Mouse (Mus musculus) CH12.LX (cell line): ENCODE measurements around the gene Ikzf3.

Experiments
- CTCF ChIP-seq, 2 experiments: IDR thresholded peaks in 1 of 2; conservative IDR thresholded peaks in 1 of 2; 2 replicates each; pipeline ENCODE4 v1.5.1; 2011 to 2012; ENCODE audit warnings: low read depth in 2 of 2, low read length in 2 of 2, improper control_type of control experiment in 1 of 2, inconsistent platforms in 1 of 2, mild to moderate bottlenecking in 1 of 2, moderate library complexity in 1 of 2
- POLR2A ChIP-seq: IDR thresholded peaks from 2 replicates; pipeline ENCODE4 v1.6.1; 2011; ENCODE audit warnings: low read depth, mild to moderate bottlenecking, improper control_type of control experiment, low read length
- RAD21 ChIP-seq: IDR thresholded peaks from 2 replicates; pipeline ENCODE4 v1.6.1; 2011; ENCODE audit warnings: low read depth, mild to moderate bottlenecking, low read length, improper control_type of control experiment, moderate library complexity
- SMC3 ChIP-seq: IDR thresholded peaks from 2 replicates; pipeline ENCODE4 v1.6.1; 2011; ENCODE audit warnings: low read depth, low read length, improper control_type of control experiment
- TBP ChIP-seq: conservative IDR thresholded peaks from 2 replicates; pipeline ENCODE4 v1.6.1; 2011; ENCODE audit warnings: low read depth, low read length, improper control_type of control experiment
- TCF12 ChIP-seq: IDR thresholded peaks from 2 replicates; pipeline ENCODE4 v1.6.1; 2014; ENCODE audit warnings: low read depth, mild to moderate bottlenecking, inconsistent platforms, low read length, improper control_type of control experiment
- ZC3H11A ChIP-seq: IDR thresholded peaks from 2 replicates; pipeline ENCODE4 v1.6.1; 2012; ENCODE audit warnings: low read depth, mild to moderate bottlenecking, inconsistent platforms, low read length, improper control_type of control experiment

DNA sequence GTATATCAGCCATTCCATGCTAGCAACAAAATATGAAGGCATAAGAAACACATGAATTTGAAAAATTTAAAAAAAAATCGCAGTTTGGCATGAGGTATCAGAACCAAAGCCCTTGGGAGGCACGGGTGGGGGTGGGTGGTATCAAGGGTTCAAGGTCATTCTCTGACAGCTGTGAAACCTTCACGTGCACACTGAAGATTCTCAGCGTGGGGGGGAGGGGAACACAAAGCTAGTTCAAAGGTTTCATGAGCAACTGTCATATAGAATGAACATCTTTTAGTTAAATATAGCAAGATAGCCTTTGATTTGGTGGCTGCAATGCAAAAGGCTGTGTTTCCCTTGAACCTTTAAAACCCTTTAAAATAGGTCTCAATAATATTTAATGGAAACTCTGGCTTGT is 20.7 kb downstream of the Ikzf3 start:
- TF ChIP-seq ZC3H11A (no peak), TCF12 (no peak), RAD21 (no peak), POLR2A (no peak), CTCF (conservative IDR thresholded peaks at IDR 0.05 in 1 of 2, IDR thresholded peaks at IDR 0.05 in 1 of 2; ENCODE audit: low read depth in 2 of 2, low read length in 2 of 2) (no peak), SMC3 (no peak), TBP (no peak)
